Mouse (Mus musculus) embryonic facial prominence, embryonic 10.5 days (tissue): ENCODE measurements at regions not wholly inside any gene's neighbourhood (a gene's known extent, or its start where the extent isn't known, plus 50 kb on each side); places are given as distances from the start of the nearest gene placed in this dataset.

ENCODE experiments used
- DNase-seq: peaks from one replicate; pipeline ENCODE4 v3.0.0-alpha.2; 2017; ENCODE audit warnings: low spot score
- H3K27ac ChIP-seq: fragments of 300-500 bp; sonication (generic); replicated peaks from 2 replicates; pipeline ENCODE4 v1.5.1; 2016; ENCODE audit warnings: mild to moderate bottlenecking
- H3K27me3 ChIP-seq: fragments of 300-500 bp; sonication (generic); replicated peaks from 2 replicates; pipeline ENCODE4 v1.6.1; 2016; ENCODE audit warnings: low read depth, mild to moderate bottlenecking; ENCODE audit not compliant: poor library complexity, severe bottlenecking
- H3K36me3 ChIP-seq: fragments of 300-500 bp; sonication (generic); replicated peaks from 2 replicates; pipeline ENCODE4 v1.6.1; 2016; ENCODE audit warnings: mild to moderate bottlenecking, moderate library complexity
- H3K4me1 ChIP-seq: fragments of 300-500 bp; sonication (generic); 2 replicates; pipeline ENCODE4 v1.6.1; 2016
- H3K4me3 ChIP-seq: fragments of 300-500 bp; sonication (generic); 2 replicates; pipeline ENCODE4 v1.5.1; 2016; ENCODE audit warnings: mild to moderate bottlenecking, moderate library complexity
- H3K9me3 ChIP-seq: fragments of 300-500 bp; sonication (generic); 2 replicates; pipeline ENCODE4 v1.6.1; 2016; ENCODE audit warnings: mild to moderate bottlenecking
- WGBS: fragments of 180-500 bp; shearing (Covaris S2); methylation state at CpG from one replicate; pipeline ENCODE4 v1.1.7; 2016; 5-methylcytosine and 5-hydroxymethylcytosine counted together

DNA sequence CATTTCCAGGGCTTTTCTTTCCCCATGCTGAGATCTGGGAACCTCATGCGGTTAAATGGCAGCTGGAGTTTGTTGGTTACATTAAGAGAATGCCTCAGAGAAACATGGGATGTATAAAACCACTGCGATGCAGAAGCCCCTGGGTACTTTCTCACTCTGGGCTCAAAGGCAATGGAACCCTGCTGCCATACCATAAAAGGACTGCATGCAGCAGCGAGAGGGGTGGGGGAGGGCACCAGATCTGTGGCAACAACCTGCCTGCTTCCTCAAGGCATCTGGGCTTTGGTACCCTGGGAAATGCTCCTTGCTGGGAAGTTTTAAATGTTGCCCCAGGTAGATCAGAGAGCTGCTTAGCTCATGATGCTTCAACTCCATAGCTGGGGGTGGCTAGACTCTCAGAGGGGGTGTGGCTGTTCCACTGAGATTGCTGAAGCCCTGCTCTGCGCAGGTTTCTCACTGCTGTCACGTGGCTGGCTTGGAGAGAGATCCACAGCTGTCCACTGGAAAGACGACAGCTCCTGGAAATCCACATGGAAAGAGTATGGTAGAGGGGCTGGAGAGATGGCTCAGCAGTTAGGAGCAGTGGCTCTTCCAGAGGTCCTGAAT is 75.8 kb upstream of the Ntrk2 start:
- peak; percentile 25 for DNase-seq
- WGBS, result 22% methylated on average over 6 of the region's 6 CpGs
- no peaks in the 10 kb centered on the region for H3K9me3 ChIP-seq
- H3K27ac ChIP-seq, result no peak overlapping the region
- no peaks in the 10 kb centered on the region; the same call in 1 of the 2 replicates for H3K27me3 ChIP-seq
- no peaks in the 10 kb centered on the region for H3K36me3 ChIP-seq
- peaks cover 13% of the 10 kb centered on the region for H3K4me1 ChIP-seq
- H3K4me3 ChIP-seq, result no peak overlapping the region

DNA sequence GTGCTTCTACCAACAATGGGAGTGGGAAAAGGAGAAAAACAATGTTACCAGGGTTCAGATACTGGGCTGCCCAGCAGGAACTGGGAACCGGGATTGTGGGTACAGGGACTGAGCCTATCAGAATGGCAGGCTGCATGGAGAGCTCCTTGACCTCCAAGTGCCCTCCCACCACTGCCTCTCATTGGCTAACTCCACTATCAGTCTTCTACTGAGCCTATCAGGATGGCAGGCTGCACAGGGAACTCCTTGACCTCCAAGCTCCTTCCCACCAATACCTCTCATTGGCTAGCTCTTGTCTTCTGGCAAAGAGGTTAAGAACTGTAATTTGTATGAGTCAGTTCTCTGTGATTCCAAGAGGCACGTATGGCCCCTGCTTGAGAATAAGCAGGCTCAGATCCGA is 73.6 kb upstream of the Ntrk2 start:
- no peak overlapping the region for H3K4me3 ChIP-seq
- no peaks in the 10 kb centered on the region for H3K36me3 ChIP-seq
- no peak for DNase-seq
- H3K9me3 ChIP-seq, result no peaks in the 10 kb centered on the region
- peaks cover 14% of the 10 kb centered on the region for H3K4me1 ChIP-seq
- no peak overlapping the region for H3K27ac ChIP-seq
- no peaks in the 10 kb centered on the region; the same call in 1 of the 2 replicates for H3K27me3 ChIP-seq
- WGBS, result 79% methylated on average over 3 of the region's 3 CpGs

DNA sequence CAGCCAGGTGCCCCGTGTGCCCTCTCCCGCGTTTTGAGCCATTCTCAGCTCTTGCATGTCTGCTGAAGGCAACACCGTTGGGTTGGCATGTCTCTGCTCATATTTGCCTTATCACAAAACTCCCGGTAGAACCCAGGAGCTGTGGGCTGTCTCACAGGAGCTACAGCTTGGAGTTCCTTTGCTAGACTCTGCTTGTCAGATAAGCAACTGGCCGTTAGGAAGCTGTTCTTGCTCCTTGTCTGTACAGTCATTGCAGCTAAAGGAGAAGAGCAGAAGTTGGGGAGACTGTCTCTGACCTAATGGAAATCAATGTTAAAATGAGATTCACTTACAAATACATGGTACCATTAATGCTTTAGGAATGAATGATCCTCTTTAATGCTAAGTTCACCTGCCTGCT is 72.8 kb upstream of the Ntrk2 start:
- DNase-seq, result no peak
- Histone ChIP-seq H3K4me1 (peaks cover 14% of the 10 kb centered on the region), H3K27me3 (no peaks in the 10 kb centered on the region), H3K4me3 (no peak overlapping the region), H3K27ac (no peak overlapping the region), H3K36me3 (no peaks in the 10 kb centered on the region), H3K9me3 (no peaks in the 10 kb centered on the region)
- 89% methylated on average over 6 of the region's 6 CpGs for WGBS

DNA sequence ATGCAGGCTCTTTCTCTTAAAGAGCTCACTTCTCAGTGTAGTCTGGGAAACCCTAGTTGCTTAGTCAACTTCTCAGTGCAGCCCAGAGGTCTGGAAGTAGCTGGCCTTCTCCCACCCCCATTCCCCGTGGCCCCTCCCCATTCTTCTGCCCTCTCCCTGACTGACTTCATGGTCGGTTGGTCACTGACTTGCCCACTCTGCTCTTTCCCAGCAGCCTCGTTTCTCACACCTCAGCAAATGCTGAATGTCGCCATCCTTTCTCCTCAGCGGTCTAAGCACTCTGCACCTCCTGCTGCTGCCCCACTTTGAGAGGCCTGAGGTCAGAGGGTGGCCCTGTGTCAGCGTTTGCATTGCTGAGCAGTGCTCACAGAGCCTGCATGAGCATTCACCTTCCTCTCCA is 70.8 kb upstream of the Ntrk2 start:
- Histone ChIP-seq H3K9me3 (no peaks in the 10 kb centered on the region), H3K27ac (no peak overlapping the region), H3K4me3 (no peak overlapping the region), H3K27me3 (no peaks in the 10 kb centered on the region), H3K4me1 (peaks cover 7% of the 10 kb centered on the region), H3K36me3 (no peaks in the 10 kb centered on the region)
- DNase-seq, result no peak
- 22% methylated on average over 6 of the region's 6 CpGs for WGBS

DNA sequence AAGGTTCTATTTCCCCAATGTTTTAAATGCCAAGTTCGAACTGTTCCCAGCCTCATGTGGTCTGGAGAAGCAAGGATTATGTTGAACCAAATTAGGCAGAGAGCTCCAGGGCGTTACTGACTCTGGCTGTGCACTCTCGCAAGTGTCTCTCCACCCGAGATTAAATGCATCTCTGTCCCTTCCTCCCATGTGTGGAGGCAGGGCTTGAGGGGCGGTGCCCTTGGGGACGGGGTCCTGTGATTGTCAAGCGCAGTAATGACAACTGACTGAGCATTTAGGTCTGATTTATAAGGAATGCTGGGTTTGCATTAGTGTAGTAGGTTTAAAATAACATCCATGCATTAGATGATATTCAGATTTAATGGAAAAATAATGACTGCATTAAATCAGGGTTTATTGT is 65.6 kb upstream of the Ntrk2 start:
- Histone ChIP-seq H3K9me3 (peaks cover 3% of the 10 kb centered on the region; the same call in 1 of the 2 replicates), H3K27ac (no peak overlapping the region), H3K4me3 (no peak overlapping the region), H3K27me3 (no peaks in the 10 kb centered on the region), H3K36me3 (no peaks in the 10 kb centered on the region), H3K4me1 (0 out of 2 replicates have a peak, but pooled peaks cover under 1% of the 10 kb centered on the region)
- DNase-seq, result no peak
- WGBS, result 62% methylated on average over 7 of the region's 7 CpGs

DNA sequence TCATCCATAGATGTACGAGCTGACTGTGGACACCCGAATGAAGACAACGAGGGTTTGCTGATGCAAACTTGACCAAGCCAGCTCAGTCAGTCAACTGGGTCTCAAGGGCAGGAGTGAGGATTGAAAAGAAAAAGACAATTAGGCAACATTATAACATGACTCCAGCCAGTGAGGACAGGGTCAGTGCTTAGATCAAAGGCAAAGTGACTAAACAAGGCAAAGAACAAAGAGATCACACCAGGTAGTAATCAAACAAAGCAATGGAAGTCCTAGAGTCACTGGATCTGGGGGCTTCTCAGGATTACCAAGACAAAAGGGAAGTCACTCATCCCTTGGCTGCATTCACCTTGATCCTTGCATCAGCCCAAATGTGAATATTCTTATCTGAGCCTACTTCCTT is 60.3 kb upstream of the Ntrk2 start:
- no peak for DNase-seq
- no peak overlapping the region for H3K4me3 ChIP-seq
- no peaks in the 10 kb centered on the region for H3K36me3 ChIP-seq
- no peaks in the 10 kb centered on the region for H3K4me1 ChIP-seq
- peaks cover 3% of the 10 kb centered on the region; the same call in 1 of the 2 replicates for H3K9me3 ChIP-seq
- 88% methylated on average over 3 of the region's 3 CpGs for WGBS
- no peaks in the 10 kb centered on the region for H3K27me3 ChIP-seq
- no peak overlapping the region for H3K27ac ChIP-seq

DNA sequence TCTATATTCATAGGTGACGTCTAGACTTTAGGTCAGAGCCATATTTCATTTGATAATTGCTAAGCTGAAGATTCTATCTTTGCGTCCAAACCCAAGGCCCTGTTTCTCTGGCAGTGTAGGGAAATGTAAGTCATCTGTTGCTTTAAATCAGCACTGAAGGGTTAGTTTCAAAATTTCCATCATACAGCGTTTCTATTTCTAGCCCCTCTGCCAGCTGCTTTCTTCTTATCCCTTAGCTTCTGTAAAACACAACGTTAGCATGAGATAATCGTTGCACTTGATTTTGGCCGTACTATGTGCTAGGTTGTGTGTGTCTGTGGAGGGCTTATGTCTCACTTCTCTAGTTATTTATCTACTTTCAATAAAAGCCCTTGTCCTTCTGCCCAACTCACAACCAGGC is 58.7 kb upstream of the Ntrk2 start:
- Histone ChIP-seq H3K4me1 (peaks cover 10% of the 10 kb centered on the region), H3K4me3 (no peak overlapping the region), H3K27me3 (no peaks in the 10 kb centered on the region), H3K36me3 (no peaks in the 10 kb centered on the region), H3K9me3 (peaks cover 3% of the 10 kb centered on the region; the same call in 1 of the 2 replicates), H3K27ac (no peak overlapping the region)
- WGBS, result 94% methylated on average over 6 of the region's 6 CpGs
- no peak for DNase-seq

DNA sequence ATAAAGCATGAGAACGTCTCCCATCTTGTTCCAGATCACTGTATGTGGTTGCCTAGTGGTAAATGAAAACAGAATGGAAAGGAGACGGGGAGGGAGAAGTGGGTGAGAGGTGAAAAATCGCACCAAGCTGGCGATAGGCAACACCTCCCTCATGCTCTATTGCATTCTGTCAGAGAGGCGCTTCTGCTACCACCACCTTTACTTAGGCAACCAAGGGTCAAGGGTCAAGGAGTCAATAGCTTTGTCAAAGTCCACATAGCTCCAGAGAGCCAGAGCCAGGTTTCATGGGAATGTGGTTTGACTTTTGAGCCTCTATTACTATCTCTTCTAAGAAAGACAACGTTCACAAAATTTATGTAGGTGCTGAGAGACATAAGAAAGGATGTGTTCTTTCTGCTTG is 50.2 kb upstream of the Ntrk2 start:
- Histone ChIP-seq H3K4me3 (no peak overlapping the region), H3K27me3 (no peaks in the 10 kb centered on the region), H3K36me3 (no peaks in the 10 kb centered on the region), H3K4me1 (peaks cover 14% of the 10 kb centered on the region), H3K9me3 (no peaks in the 10 kb centered on the region), H3K27ac (no peak overlapping the region)
- WGBS, result 77% methylated on average over 6 of the region's 6 CpGs
- no peak for DNase-seq
